Mouse (Mus musculus) gastrocnemius, postnatal 25 days (tissue): ENCODE measurements around the gene Cend1. TPM values are rescaled to one million over a fixed set of nuclear protein-coding genes. Genes with fewer than 3 reads are reported as not detected.

Experiments used
- DNase-seq: peaks from one replicate; pipeline ENCODE4 v3.0.0; 2022
- total RNA-seq, 2 experiments: library from RNA; stranded (reverse); gene quantifications; 1 replicate in 1 of 2; 2 replicates in 1 of 2; pipeline ENCODE4 v1.2.3; 2021

Cend1 gene
- total RNA-seq, 2 experiments from 2014 or later: 0.38 to 0.75 TPM

- DNase-seq: peak; percentile 94
Observed at GRCm38 (mm10) chr7:141391625-141392551, 37.4 kb downstream of the Cend1 start, which contains the start of gene Taldo1. Gene Taldo1 (plus strand): TSS chr7:141392199.

- DNase-seq: no peak
Observed at GRCm38 (mm10) chr7:141390326-141391259, 38.7 kb downstream of the Cend1 start.

GRCm38 (mm10) chr7:141388487-141389109, 40.7 kb downstream of the Cend1 start:
- no peak for DNase-seq

GRCm38 (mm10) chr7:141387807-141388486, 41.3 kb downstream of the Cend1 start:
- no peak for DNase-seq

GRCm38 (mm10) chr7:141381068-141381835, 48.0 kb downstream of the Cend1 start:
- no peak for DNase-seq

GRCm38 (mm10) chr7:141379584-141379983, 49.7 kb downstream of the Cend1 start:
- DNase-seq: no peak

Other genes with a start within 250 kb of the Cend1 start
- 100 to 1,000 TPM; 150 TPM for gene Hras, start 235.5 kb downstream of the Cend1 start, total RNA-seq
- gene Lrrc56, start 235.3 kb downstream of the Cend1 start, total RNA-seq: 1 to 10 TPM; 1.4 to 2.5 TPM
- not detected for gene Lmntd2, start 215.4 kb downstream of the Cend1 start, total RNA-seq
- 1 to 10 TPM in 1 of 2 experiments, under 1 TPM in 1; 0.38 to 1.1 TPM for gene Rassf7, start 213.6 kb downstream of the Cend1 start, total RNA-seq
- gene Phrf1, start 200.7 kb downstream of the Cend1 start, total RNA-seq: 10 to 100 TPM; 17.3 to 21.4 TPM
- 1 to 10 TPM; 1.1 to 1.2 TPM for gene Irf7, start 163.0 kb downstream of the Cend1 start, total RNA-seq
- under 1 TPM; 0.16 to 0.28 TPM for gene Cdhr5, start 152.7 kb downstream of the Cend1 start, total RNA-seq
- under 1 TPM in 1 of 2 experiments, not detected in 1; 0.56 TPM for gene Sct, start 150.4 kb downstream of the Cend1 start, total RNA-seq
- gene Drd4, start 137.5 kb downstream of the Cend1 start, total RNA-seq: under 1 TPM in 1 of 2 experiments, not detected in 1; 0.23 TPM
- gene Deaf1, start 101.8 kb downstream of the Cend1 start, total RNA-seq: 10 to 100 TPM; 11.2 to 11.7 TPM
- gene Tmem80, start 101.8 kb downstream of the Cend1 start, total RNA-seq: 10 to 100 TPM; 11.0 to 11.5 TPM
- gene Eps8l2, start 90.6 kb downstream of the Cend1 start, total RNA-seq: 1 to 10 TPM; 1.5 to 2.1 TPM
- 10 to 100 TPM; 78.9 to 91.3 TPM for gene Taldo1, start 37.3 kb downstream of the Cend1 start, total RNA-seq
- gene Gatd1, start 15.4 kb downstream of the Cend1 start, total RNA-seq: 1 to 10 TPM; 5.2 to 6.7 TPM
- gene Slc25a22, start 8.4 kb upstream of the Cend1 start, total RNA-seq: 10 to 100 TPM; 17.1 to 32.9 TPM
- under 1 TPM; 0.18 to 0.75 TPM for gene Pidd1, start 14.5 kb upstream of the Cend1 start, total RNA-seq
- gene Rplp2, start 17.9 kb upstream of the Cend1 start, total RNA-seq: 100 to 1,000 TPM; 531 to 541 TPM
- gene Pnpla2, start 25.7 kb upstream of the Cend1 start, total RNA-seq: 100 to 1,000 TPM; 265 to 357 TPM
- 1 to 10 TPM; 3.9 to 7.0 TPM for gene Cracr2b, start 31.6 kb upstream of the Cend1 start, total RNA-seq
- 10 to 100 TPM; 67.7 to 87.4 TPM for gene Cd151, start 37.9 kb upstream of the Cend1 start, total RNA-seq
- gene Polr2l, start 45.6 kb upstream of the Cend1 start, total RNA-seq: 10 to 100 TPM; 55.2 to 56.0 TPM
- gene Tspan4, start 45.7 kb upstream of the Cend1 start, total RNA-seq: 10 to 100 TPM in 1 of 2 experiments, 1 to 10 TPM in 1; 5.6 to 16.5 TPM
- 10 to 100 TPM; 14.5 to 18.4 TPM for gene Chid1, start 110.4 kb upstream of the Cend1 start, total RNA-seq
- 10 to 100 TPM; 42.9 to 45.5 TPM for gene Ap2a2, start 132.7 kb upstream of the Cend1 start, total RNA-seq
- gene Muc6, start 225.8 kb upstream of the Cend1 start, total RNA-seq: not detected